Mouse (Mus musculus) intestine, embryonic 14.5 days (tissue): ENCODE data around the gene AI854703. TPM values are rescaled to one million over a fixed set of nuclear protein-coding genes. Genes with fewer than 3 reads are reported as not detected.
A peak's percentile ranks its signal among the peaks of the same experiment; 100 is the strongest.

Source experiments
- ATAC-seq: fragments of 200-750 bp; cut with Nextera tagmentation; replicated peaks from 2 replicates; pipeline ENCODE4 v1.8.0; 2017; ENCODE audit warnings: low read depth, moderate number of reproducible peaks, moderate TSS enrichment, moderate library complexity; ENCODE audit not compliant: low FRiP score, low TSS enrichment
- DNase-seq: peaks from one replicate; pipeline ENCODE4 v3.0.0-alpha.2; 2018; ENCODE audit warnings: low spot score
- H3K27ac ChIP-seq: fragments of 300-500 bp; sonication (generic); 2 replicates; pipeline ENCODE4 v1.5.1; 2014; ENCODE audit warnings: low read depth, mild to moderate bottlenecking, control low read depth
- H3K27me3 ChIP-seq: fragments of 300-500 bp; sonication (generic); replicated peaks from 2 replicates; pipeline ENCODE4 v1.6.1; 2014; ENCODE audit warnings: low read length, control low read depth; ENCODE audit not compliant: control insufficient read depth, insufficient read depth
- H3K36me3 ChIP-seq: fragments of 300-500 bp; sonication (generic); 2 replicates; pipeline ENCODE4 v1.6.1; 2014; ENCODE audit warnings: low read length, control low read depth; ENCODE audit not compliant: control insufficient read depth, insufficient read depth
- H3K4me1 ChIP-seq: fragments of 300-500 bp; sonication (generic); replicated peaks from 2 replicates; pipeline ENCODE4 v1.6.1; 2014; ENCODE audit warnings: low read length, control low read depth, mixed read lengths; ENCODE audit not compliant: control insufficient read depth, insufficient read depth
- H3K4me2 ChIP-seq: fragments of 300-500 bp; sonication (generic); 2 replicates; pipeline ENCODE4 v1.6.1; 2014; ENCODE audit warnings: low read length
- H3K4me3 ChIP-seq: fragments of 300-500 bp; sonication (generic); 2 replicates; pipeline ENCODE4 v1.5.1; 2014; ENCODE audit warnings: low read depth, low read length, control low read depth, mixed read lengths
- H3K9ac ChIP-seq: fragments of 300-500 bp; sonication (generic); 2 replicates; pipeline ENCODE4 v1.6.1; 2014; ENCODE audit warnings: mild to moderate bottlenecking, low read length
- H3K9me3 ChIP-seq: fragments of 300-500 bp; sonication (generic); 2 replicates; pipeline ENCODE4 v1.6.1; 2016; ENCODE audit warnings: low read length, control low read depth; ENCODE audit not compliant: control insufficient read depth
- WGBS: fragments of 180-500 bp; shearing (Covaris S2); extraction: QIAGEN DNeasy Blood & Tissue Kit; methylation state at CpG from one replicate; pipeline ENCODE4 v1.1.7; 2014; 5-methylcytosine and 5-hydroxymethylcytosine counted together
- polyA plus RNA-seq: library from polyadenylated mRNA; unstranded; fragments of >200 nt; fragmentation: Nextera tagmentation; extraction: Ambion mirVana; gene quantifications from 2 replicates; pipeline ENCODE4 v1.2.1, GENCODE M21; 2014

AI854703 gene
- polyA plus RNA-seq, 1 experiment from 2014 or later, result 0.70 TPM

DNA sequence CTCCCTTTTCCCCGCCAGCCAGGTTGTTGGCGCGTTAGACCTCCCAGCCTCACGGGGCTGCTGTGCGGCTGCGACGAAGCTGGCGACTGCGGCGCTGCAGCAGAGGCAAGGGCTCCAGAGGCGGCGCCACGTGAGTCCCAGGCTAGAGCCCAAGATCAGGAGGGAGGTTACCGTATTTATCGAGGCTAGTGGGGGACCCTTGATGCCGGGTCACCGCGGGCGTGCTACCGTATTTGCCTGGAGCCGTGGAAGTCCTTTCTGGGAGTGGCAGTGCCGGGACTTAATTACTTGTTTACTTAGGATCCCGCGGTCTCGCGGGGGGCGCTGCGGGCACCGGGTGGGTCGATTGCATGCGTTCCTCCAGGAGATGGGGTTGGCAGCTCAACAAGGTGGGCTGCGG, 420 bp downstream of the AI854703 start:
- Histone ChIP-seq H3K4me1 (0 out of 2 replicates have a peak, but pooled peaks cover 5% of the 10 kb centered on the region), H3K9ac (peak overlapping the region; percentile 44), H3K9me3 (no peaks in the 10 kb centered on the region), H3K27ac (no peak overlapping the region), H3K36me3 (no peaks in the 10 kb centered on the region), H3K4me3 (peak overlapping the region; percentile 42), H3K27me3 (peaks cover 35% of the 10 kb centered on the region), H3K4me2 (peak overlapping the region; percentile 88)
- no peak for ATAC-seq
- peak; percentile 75 for DNase-seq
- WGBS, result under 1% methylated on average over 32 of the region's 32 CpGs

DNA sequence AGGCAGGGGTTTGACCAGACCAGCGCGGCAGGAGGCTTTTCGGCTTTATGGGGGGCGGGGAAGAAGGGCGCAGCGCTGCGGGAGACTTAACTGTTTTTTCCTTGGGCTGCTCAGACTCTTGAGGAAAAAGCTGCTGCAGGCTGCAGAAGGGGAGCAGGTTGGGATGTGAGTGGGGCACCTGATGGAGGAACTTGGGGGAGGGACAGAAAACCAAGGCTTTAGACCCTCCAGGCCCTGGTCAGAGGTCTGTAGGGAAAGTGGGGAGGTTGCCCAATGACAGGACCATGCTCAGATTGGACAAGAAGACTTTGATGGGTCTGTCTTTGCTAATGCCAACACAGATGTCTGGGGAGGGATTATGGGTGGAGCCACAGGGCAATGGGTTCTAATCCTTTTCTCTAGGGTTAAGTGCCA, 954 bp downstream of the AI854703 start:
- Histone ChIP-seq H3K27ac (no peak overlapping the region), H3K9ac (no peak overlapping the region; the same call in 1 of the 2 replicates), H3K36me3 (no peaks in the 10 kb centered on the region), H3K4me1 (0 out of 2 replicates have a peak, but pooled peaks cover 5% of the 10 kb centered on the region), H3K9me3 (no peaks in the 10 kb centered on the region), H3K4me3 (peak overlapping the region; percentile 42), H3K27me3 (peaks cover 35% of the 10 kb centered on the region), H3K4me2 (peak overlapping the region; percentile 88)
- ATAC-seq (no peak), DNase-seq (peak; percentile 61)
- 4% methylated on average over 7 of the region's 7 CpGs for WGBS

- H3K4me3 ChIP-seq, result no peak overlapping the region
- no peak overlapping the region for H3K4me2 ChIP-seq
- no peaks in the 10 kb centered on the region for H3K9me3 ChIP-seq
- no peak overlapping the region for H3K9ac ChIP-seq
- 0 out of 2 replicates have a peak, but pooled peaks cover 5% of the 10 kb centered on the region for H3K4me1 ChIP-seq
- no peak for DNase-seq
- no peaks in the 10 kb centered on the region for H3K36me3 ChIP-seq
- peaks cover 35% of the 10 kb centered on the region for H3K27me3 ChIP-seq
- 92% methylated on average over 3 of the region's 3 CpGs for WGBS
- ATAC-seq, result no peak
- no peak overlapping the region for H3K27ac ChIP-seq
These were observed 1.8 kb downstream of the AI854703 start for GRCm38 (mm10) chr6:48628377-48628776.

GRCm38 (mm10) chr6:48628808-48629660, 2.5 kb downstream of the AI854703 start:
- 5% methylated on average over 54 of the region's 54 CpGs for WGBS
- DNase-seq (peak; percentile 65), ATAC-seq (no peak)
- Histone ChIP-seq H3K27me3 (peaks cover 35% of the 10 kb centered on the region), H3K4me3 (peak overlapping the region; percentile 40), H3K36me3 (no peaks in the 10 kb centered on the region), H3K4me1 (0 out of 2 replicates have a peak, but pooled peaks cover 5% of the 10 kb centered on the region), H3K4me2 (peak overlapping the region; percentile 81), H3K9ac (peak overlapping the region; percentile 48), H3K27ac (no peak overlapping the region), H3K9me3 (no peaks in the 10 kb centered on the region)

DNA sequence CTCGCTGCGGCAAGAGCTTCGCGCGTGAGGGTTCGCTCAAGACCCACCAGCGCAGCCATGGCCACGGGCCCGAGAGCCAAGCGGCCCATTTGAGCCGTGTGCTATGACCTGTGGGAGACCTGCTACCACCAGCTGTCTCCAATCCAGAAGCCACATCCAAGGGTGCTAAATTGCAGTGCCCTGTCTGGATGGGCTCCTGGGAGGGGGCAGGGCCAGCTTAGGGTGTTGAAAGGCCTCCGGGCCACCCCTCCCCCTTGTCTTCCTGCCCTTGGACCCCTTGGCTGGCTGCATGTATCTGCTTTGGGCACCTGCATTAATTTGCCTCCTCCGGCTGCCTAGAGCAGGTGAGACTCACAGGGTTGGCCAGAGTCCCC, 3.1 kb downstream of the AI854703 start:
- WGBS, result 9% methylated on average over 13 of the region's 13 CpGs
- Histone ChIP-seq H3K9ac (peak overlapping the region; percentile 48), H3K9me3 (no peaks in the 10 kb centered on the region), H3K4me2 (peak overlapping the region; percentile 81), H3K4me3 (peak overlapping the region; percentile 40), H3K4me1 (0 out of 2 replicates have a peak, but pooled peaks cover 5% of the 10 kb centered on the region), H3K36me3 (no peaks in the 10 kb centered on the region), H3K27me3 (peaks cover 35% of the 10 kb centered on the region), H3K27ac (no peak overlapping the region)
- DNase-seq, result no peak
- ATAC-seq, result 0 out of 2 replicates have a peak, but pooled peaks have one; percentile 33

GRCm38 (mm10) chr6:48630831-48631230, 4.3 kb downstream of the AI854703 start:
- H3K4me1 ChIP-seq, result 0 out of 2 replicates have a peak, but pooled peaks cover 5% of the 10 kb centered on the region
- H3K27me3 ChIP-seq, result peaks cover 32% of the 10 kb centered on the region
- H3K4me3 ChIP-seq, result no peak overlapping the region
- H3K4me2 ChIP-seq, result no peak overlapping the region
- ATAC-seq (no peak), DNase-seq (no peak)
- no peaks in the 10 kb centered on the region for H3K36me3 ChIP-seq
- no peak overlapping the region for H3K9ac ChIP-seq
- 85% methylated on average over 8 of the region's 8 CpGs for WGBS
- H3K9me3 ChIP-seq, result no peaks in the 10 kb centered on the region
- no peak overlapping the region for H3K27ac ChIP-seq

DNA sequence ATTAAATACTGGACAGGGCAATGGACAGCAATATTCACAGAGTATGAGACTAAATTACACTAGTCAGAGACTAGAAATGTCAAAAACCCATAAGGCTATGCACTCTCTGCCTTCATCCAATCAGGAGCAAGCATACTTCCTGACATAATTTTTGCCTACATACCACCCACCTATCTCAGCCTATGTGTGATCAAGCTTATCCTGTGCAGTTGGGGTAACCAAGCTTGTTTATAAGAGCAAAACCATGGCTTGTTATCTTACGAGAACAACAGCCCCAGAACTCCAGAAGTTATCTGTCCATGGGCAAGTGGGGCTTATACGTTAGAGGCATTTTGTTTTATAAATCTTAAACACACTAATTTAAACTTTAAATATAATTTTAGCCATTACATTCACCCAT, 8.5 kb downstream of the AI854703 start:
- DNase-seq (no peak), ATAC-seq (no peak)
- 78% methylated on average over 2 of the region's 2 CpGs for WGBS
- Histone ChIP-seq H3K36me3 (no peaks in the 10 kb centered on the region), H3K4me2 (no peak overlapping the region), H3K27me3 (no peaks in the 10 kb centered on the region), H3K9me3 (no peaks in the 10 kb centered on the region), H3K4me3 (no peak overlapping the region), H3K27ac (no peak overlapping the region), H3K9ac (no peak overlapping the region), H3K4me1 (no peaks in the 10 kb centered on the region)

DNA sequence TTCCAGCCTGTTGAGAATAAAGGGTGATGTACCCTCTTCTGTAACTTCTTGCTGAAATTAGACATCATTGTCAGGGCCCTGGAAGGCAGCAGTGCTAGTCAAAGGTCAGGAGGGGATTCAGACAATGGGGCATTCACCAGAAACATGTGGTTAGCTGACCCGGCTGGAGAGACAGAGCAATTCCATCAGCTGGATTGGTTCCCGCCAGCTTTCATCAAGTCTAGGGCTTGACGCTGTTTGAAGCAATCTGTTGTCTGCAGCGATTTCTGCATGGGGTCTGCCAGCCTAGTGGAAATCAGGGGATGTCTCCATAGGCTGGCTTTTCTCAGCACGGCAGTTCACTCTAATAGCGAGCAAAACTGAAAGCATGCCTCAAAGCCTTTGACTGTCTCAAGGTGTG, 10.0 kb downstream of the AI854703 start:
- Histone ChIP-seq H3K27me3 (no peaks in the 10 kb centered on the region), H3K4me1 (no peaks in the 10 kb centered on the region), H3K4me3 (no peak overlapping the region), H3K36me3 (no peaks in the 10 kb centered on the region), H3K9ac (no peak overlapping the region), H3K4me2 (no peak overlapping the region), H3K9me3 (no peaks in the 10 kb centered on the region), H3K27ac (no peak overlapping the region)
- ATAC-seq (no peak), DNase-seq (peak; percentile 23)
- 60% methylated on average over 6 of the region's 6 CpGs for WGBS
